Mouse (Mus musculus): ENCODE data around the gene Tomm20.

DNA sequence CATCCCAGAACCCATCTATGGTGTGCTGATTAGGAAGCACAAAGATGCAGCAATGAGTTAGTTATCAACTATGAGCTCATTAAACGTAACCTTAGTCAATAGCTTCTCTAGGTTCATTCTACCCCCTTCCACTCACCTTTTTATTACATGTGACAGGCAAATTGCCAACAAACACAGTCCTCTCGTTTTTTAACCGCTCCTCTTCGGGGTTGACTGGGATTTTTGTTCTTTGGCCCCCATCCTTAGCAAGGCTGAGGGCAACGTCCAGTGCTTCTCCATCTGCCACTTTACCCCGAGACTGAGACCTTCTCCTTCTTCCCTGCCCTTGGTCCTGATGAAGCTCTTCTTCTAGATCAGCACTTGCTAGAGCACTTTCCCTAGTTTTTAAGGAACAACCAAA lies 19.6 kb upstream of the Tomm20 start:
- TF ChIP-seq POLR2A (IDR thresholded peaks at IDR 0.05; ENCODE audit: low read depth, low read length): no peak
- TF ChIP-seq CTCF (IDR thresholded peaks at IDR 0.05; ENCODE audit: extremely low read depth, insufficient read depth, insufficient read length, insufficient replicate concordance): no peak

Measured in spleen, adult 2 months (tissue).